Mouse (Mus musculus) MEL (cell line): ENCODE data around the gene Bach2. TPM values are rescaled to one million over a fixed set of nuclear protein-coding genes. Genes with fewer than 3 reads are reported as not detected.

Source experiments
- DNase-seq: peaks from one replicate; pipeline ENCODE4 v3.0.0; 2011; ENCODE audit warnings: low read depth, low spot score
- H3K27ac ChIP-seq: 2 replicates; pipeline ENCODE4 v1.5.1; 2012; ENCODE audit warnings: low read depth, mild to moderate bottlenecking, control low read depth, low read length, moderate library complexity; ENCODE audit not compliant: control insufficient read depth
- H3K27me3 ChIP-seq, 2 experiments: fragments of 150-350 bp in 1 of 2; sonication (generic) in 1 of 2; 2 replicates each; pipeline ENCODE4 v1.6.1; 2012; ENCODE audit warnings: low read length in 2 of 2, mild to moderate bottlenecking in 2 of 2, improper control_type of control experiment in 1 of 2, moderate library complexity in 1 of 2; ENCODE audit not compliant: insufficient read depth in 2 of 2, control insufficient read depth in 1 of 2
- H3K36me3 ChIP-seq, 2 experiments: 2 replicates each; pipeline ENCODE4 v1.6.1; 2012 to 2014; ENCODE audit warnings: low read length in 2 of 2, improper control_type of control experiment in 1 of 2, inconsistent platforms in 1 of 2, mild to moderate bottlenecking in 1 of 2; ENCODE audit not compliant: insufficient read depth in 2 of 2, control insufficient read depth in 1 of 2
- H3K4me1 ChIP-seq, 2 experiments: fragments of 150-350 bp in 1 of 2; sonication (generic) in 1 of 2; 2 replicates each; pipeline ENCODE4 v1.6.1; 2012; ENCODE audit warnings: low read length in 2 of 2, improper control_type of control experiment in 1 of 2, mild to moderate bottlenecking in 1 of 2; ENCODE audit not compliant: insufficient read depth in 2 of 2, control insufficient read depth in 1 of 2
- H3K4me3 ChIP-seq, 2 experiments: fragments of 150-350 bp in 1 of 2; sonication (generic) in 1 of 2; 2 replicates each; pipeline ENCODE4 v1.5.1; 2012; ENCODE audit warnings: low read depth in 2 of 2, low read length in 2 of 2, mild to moderate bottlenecking in 2 of 2, moderate library complexity in 2 of 2, control low read depth in 1 of 2, improper control_type of control experiment in 1 of 2; ENCODE audit not compliant: control insufficient read depth in 1 of 2, insufficient read depth in 1 of 2
- H3K79me2 ChIP-seq: 2 replicates; pipeline ENCODE4 v1.6.1; 2012; ENCODE audit warnings: mild to moderate bottlenecking, low read length, moderate library complexity; ENCODE audit not compliant: control insufficient read depth, poor library complexity, insufficient read depth
- H3K9ac ChIP-seq: 2 replicates; pipeline ENCODE4 v1.6.1; 2012; ENCODE audit warnings: low read depth, mild to moderate bottlenecking, control low read depth, low read length, moderate library complexity; ENCODE audit not compliant: control insufficient read depth, poor library complexity, severe bottlenecking
- H3K9me3 ChIP-seq: fragments of 150-350 bp; sonication (generic); replicated peaks from 2 replicates; pipeline ENCODE4 v1.6.1; 2012; ENCODE audit warnings: mild to moderate bottlenecking, low read length, improper control_type of control experiment, moderate library complexity; ENCODE audit not compliant: insufficient read depth
- BHLHE40 ChIP-seq: IDR thresholded peaks from 2 replicates; pipeline ENCODE4 v1.6.1; 2012; ENCODE audit warnings: low read depth, mild to moderate bottlenecking, inconsistent platforms, low read length, improper control_type of control experiment, borderline replicate concordance
- CHD1 ChIP-seq: IDR thresholded peaks from 2 replicates; pipeline ENCODE4 v1.6.1; 2012; ENCODE audit warnings: low read depth, mild to moderate bottlenecking, inconsistent platforms, low read length, improper control_type of control experiment
- E2F4 ChIP-seq: IDR thresholded peaks from 2 replicates; pipeline ENCODE4 v1.6.1; 2011; ENCODE audit warnings: low read depth, low read length, improper control_type of control experiment, borderline replicate concordance
- ETS1 ChIP-seq: IDR thresholded peaks from 2 replicates; pipeline ENCODE4 v1.6.1; 2012; ENCODE audit warnings: low read depth, mild to moderate bottlenecking, inconsistent platforms, low read length, improper control_type of control experiment, moderate library complexity
- HCFC1 ChIP-seq: IDR thresholded peaks from 2 replicates; pipeline ENCODE4 v1.6.1; 2012; ENCODE audit warnings: low read depth, mild to moderate bottlenecking, inconsistent platforms, low read length, improper control_type of control experiment, moderate library complexity
- KAT2A ChIP-seq: conservative IDR thresholded peaks from 2 replicates; pipeline ENCODE4 v1.6.1; 2012; ENCODE audit warnings: low read depth, low read length, improper control_type of control experiment, inconsistent platforms
- MAFK ChIP-seq: IDR thresholded peaks from 2 replicates; pipeline ENCODE4 v1.6.1; 2011; ENCODE audit warnings: low read depth, mild to moderate bottlenecking, low read length, improper control_type of control experiment, borderline replicate concordance
- MAX ChIP-seq: IDR thresholded peaks from 2 replicates; pipeline ENCODE4 v1.6.1; 2011; ENCODE audit warnings: low read length, improper control_type of control experiment
- MEF2A ChIP-seq: IDR thresholded peaks from 2 replicates; pipeline ENCODE4 v1.6.1; 2014; ENCODE audit warnings: low read depth, mild to moderate bottlenecking, inconsistent platforms, low read length, improper control_type of control experiment; ENCODE audit not compliant: poor library complexity, insufficient replicate concordance, severe bottlenecking; ENCODE audit errors: extremely low read depth
- MYC ChIP-seq: IDR thresholded peaks from 2 replicates; pipeline ENCODE4 v1.6.1; 2011; ENCODE audit warnings: low read depth, mild to moderate bottlenecking, low read length, improper control_type of control experiment, moderate library complexity
- POLR2AphosphoS2 ChIP-seq: IDR thresholded peaks from 2 replicates; pipeline ENCODE4 v1.6.1; 2011; ENCODE audit warnings: low read length, improper control_type of control experiment
- POLR2AphosphoS5 ChIP-seq: IDR thresholded peaks from 2 replicates; pipeline ENCODE4 v1.6.1; 2012; ENCODE audit warnings: low read depth, borderline replicate concordance, mild to moderate bottlenecking, inconsistent platforms, low read length, moderate library complexity, mixed read lengths
- SMC3 ChIP-seq: IDR thresholded peaks from 2 replicates; pipeline ENCODE4 v1.6.1; 2011; ENCODE audit warnings: low read depth, low read length, improper control_type of control experiment
- TBP ChIP-seq: IDR thresholded peaks from 2 replicates; pipeline ENCODE4 v1.8.0; 2011; ENCODE audit warnings: low read depth, low read length, improper control_type of control experiment
- USF2 ChIP-seq, 2 experiments: IDR thresholded peaks; 2 replicates each; pipeline ENCODE4 v1.6.1; 2011 to 2012; ENCODE audit warnings: improper control_type of control experiment in 2 of 2, low read length in 2 of 2, borderline replicate concordance in 1 of 2, inconsistent platforms in 1 of 2, low read depth in 1 of 2, mild to moderate bottlenecking in 1 of 2; ENCODE audit not compliant: insufficient read depth in 1 of 2
- ZC3H11A ChIP-seq: IDR thresholded peaks from 2 replicates; pipeline ENCODE4 v1.6.1; 2012; ENCODE audit warnings: low read depth, mild to moderate bottlenecking, inconsistent platforms, low read length, improper control_type of control experiment
- ZMIZ1 ChIP-seq: IDR thresholded peaks from 2 replicates; pipeline ENCODE4 v1.6.1; 2012; ENCODE audit warnings: low read depth, mild to moderate bottlenecking, inconsistent platforms, low read length, improper control_type of control experiment, moderate library complexity
- polyA plus RNA-seq, 2 experiments: library from polyadenylated mRNA; stranded (reverse) in 1 of 2; unstranded in 1 of 2; fragments of >175 nt in 1 of 2; fragments of >200 nt in 1 of 2; gene quantifications; 2 replicates each; pipeline versions ENCODE4 v1.2.1 to v1.2.4; 2012; ENCODE audit warnings: low replicate concordance in 2 of 2, low read depth in 1 of 2; ENCODE audit not compliant: insufficient read length in 2 of 2, insufficient read depth in 1 of 2, missing spikeins in 1 of 2
- total RNA-seq: library from RNA; depleted of rRNA; stranded (reverse); fragments of 300-350 nt; gene quantifications from 2 replicates; pipeline ENCODE4 v1.2.3, GENCODE M21; 2012

Bach2 gene
- total and polyA plus RNA-seq, 3 experiments: 0.04 TPM; not detected in 2

- H3K4me3 ChIP-seq: no peak overlapping the region
- DNase-seq: no peak
- no peaks in the 10 kb centered on the region for H3K36me3 ChIP-seq
- peaks cover 0 to 10% of the 10 kb centered on the region in 2 experiments; a peak in 3 of 4 replicates for H3K27me3 ChIP-seq
- TF ChIP-seq SMC3 (no peak), E2F4 (no peak), BHLHE40 (no peak), MAX (no peak), MYC (no peak), POLR2AphosphoS5 (no peak), USF2 (IDR thresholded peaks at IDR 0.05; ENCODE audit: borderline replicate concordance in 1 of 2, insufficient read depth in 1 of 2, low read depth in 1 of 2, low read length in 2 of 2) (no peak), MAFK (no peak), TBP (no peak), CHD1 (no peak), KAT2A (no peak)
- TF ChIP-seq, all 39 proteins: peak for 0
- no peaks in the 10 kb centered on the region for H3K9me3 ChIP-seq
- H3K27ac ChIP-seq: no peak overlapping the region
- no peaks in the 10 kb centered on the region for H3K4me1 ChIP-seq
- no peaks in the 10 kb centered on the region for H3K79me2 ChIP-seq
- H3K9ac ChIP-seq: no peak overlapping the region
Observed at GRCm38 (mm10) chr4:32417939-32418338, 179.3 kb downstream of the Bach2 start.

- no peak for TF ChIP-seq MYC
- TF ChIP-seq USF2 (IDR thresholded peaks at IDR 0.05; ENCODE audit: borderline replicate concordance in 1 of 2, insufficient read depth in 1 of 2, low read depth in 1 of 2, low read length in 2 of 2): no peak
- TF ChIP-seq BHLHE40: no peak
- TF ChIP-seq ZMIZ1: no peak
- TF ChIP-seq POLR2AphosphoS2: no peak
- no peak for TF ChIP-seq MAFK
- no peak for TF ChIP-seq ETS1
- TF ChIP-seq MEF2A: no peak
- no peak for TF ChIP-seq SMC3
- TF ChIP-seq HCFC1: no peak
- no peak for TF ChIP-seq ZC3H11A
- no peaks in the 10 kb centered on the region for H3K4me1 ChIP-seq
- H3K9me3 ChIP-seq: no peaks in the 10 kb centered on the region
- H3K4me3 ChIP-seq: no peak overlapping the region
- H3K36me3 ChIP-seq: no peaks in the 10 kb centered on the region
- no peak overlapping the region for H3K27ac ChIP-seq
- no peak overlapping the region for H3K9ac ChIP-seq
- no peak for DNase-seq
- H3K27me3 ChIP-seq: peaks cover 0 to 9% of the 10 kb centered on the region in 2 experiments; a peak in 3 of 4 replicates
- H3K79me2 ChIP-seq: no peaks in the 10 kb centered on the region
Observed at GRCm38 (mm10) chr4:32421570-32421969, 183.0 kb downstream of the Bach2 start.
